Mouse (Mus musculus) heart, adult 9 months (tissue): ENCODE results near the gene Ifitm10.
"Not testable (repeated sequence)": the region's sequence is repeated elsewhere in the genome, so short reads cannot be mapped to it uniquely, and the experiment has no call there.

Source experiments
- DNase-seq, 2 experiments: peaks; one replicate each; pipeline ENCODE4 v3.0.0; 2022; ENCODE audit warnings: low spot score in 2 of 2

Ifitm10 gene

DNA sequence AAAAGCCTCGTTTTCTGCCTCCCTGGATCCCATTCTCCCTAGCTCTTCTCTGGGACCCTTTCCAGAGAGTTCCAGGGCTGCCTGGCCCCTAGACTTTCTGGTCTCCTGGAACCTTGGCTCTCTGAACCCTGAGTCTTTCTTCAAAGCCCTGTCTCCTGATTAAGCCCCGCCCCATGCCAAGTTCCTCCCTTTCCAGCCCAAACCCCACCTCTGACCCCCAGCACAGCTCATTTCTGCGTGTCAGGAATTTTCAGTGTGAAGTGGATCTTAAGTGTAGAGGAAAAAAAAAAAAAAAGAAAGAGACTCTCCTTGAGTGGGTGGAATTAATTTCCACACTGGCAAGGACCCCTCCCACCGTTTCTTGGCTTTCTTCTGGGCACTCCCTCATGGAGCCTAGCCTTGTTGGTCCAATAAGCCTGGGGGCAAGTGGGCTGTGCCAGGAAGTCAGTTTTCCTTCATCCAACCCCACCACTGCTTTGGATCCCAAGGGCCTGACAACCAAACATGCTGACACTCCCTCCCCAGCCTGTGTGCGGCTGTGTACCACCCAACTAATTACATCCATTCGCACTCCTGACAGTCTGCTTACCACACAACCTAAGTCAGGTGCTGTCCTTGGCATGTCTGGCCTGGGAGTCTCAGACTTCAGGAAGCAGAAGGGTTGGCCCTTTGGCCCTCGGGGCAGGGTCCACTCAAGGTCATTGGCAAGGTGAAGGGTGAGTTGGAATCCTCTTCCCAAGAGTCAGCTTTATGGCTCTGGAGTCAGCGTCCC, at the start of gene Ifitm10:
Gene Ifitm10, minus strand, starts transcription at position 113 of the 772 bp plus-strand sequence.
- DNase-seq, result no peak

DNA sequence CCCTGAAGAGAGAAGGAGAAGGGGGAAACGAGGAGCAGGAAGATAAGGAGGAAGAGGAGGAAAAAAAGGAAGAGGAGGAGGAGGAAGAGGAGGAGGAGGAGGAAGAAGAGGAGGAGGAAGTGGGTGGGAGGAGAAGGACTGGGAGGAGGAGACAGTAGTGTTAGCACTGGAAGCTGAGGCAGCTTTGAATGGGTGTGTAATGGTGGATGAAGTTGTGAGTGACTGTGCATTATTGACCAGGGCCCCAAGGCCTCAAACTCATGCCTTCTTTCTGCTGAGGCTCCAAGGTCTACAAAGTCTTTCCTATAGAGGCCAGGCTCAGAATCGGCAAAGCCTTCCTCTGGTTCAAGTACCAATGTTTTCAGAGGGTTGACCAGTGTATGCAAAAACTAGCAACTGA, 48.3 kb upstream of the Ifitm10 start:
- no peak for DNase-seq

- no peak for DNase-seq
These were observed 46.3 kb upstream of the Ifitm10 start for GRCm38 (mm10) chr7:142419887-142420286.

- no peak for DNase-seq
These were observed 45.1 kb upstream of the Ifitm10 start for GRCm38 (mm10) chr7:142418679-142419078.

- peak; percentile 48 to 71 for DNase-seq
These were observed 44.5 kb upstream of the Ifitm10 start for GRCm38 (mm10) chr7:142418027-142418426.

GRCm38 (mm10) chr7:142416225-142416624, 42.7 kb upstream of the Ifitm10 start:
- DNase-seq, result no peak

- DNase-seq, result peak; percentile 50 to 69
These were observed 41.8 kb upstream of the Ifitm10 start for GRCm38 (mm10) chr7:142415314-142415713.

GRCm38 (mm10) chr7:142413285-142413684, 39.7 kb upstream of the Ifitm10 start:
- DNase-seq, result no peak

- DNase-seq, result no peak
These were observed 36.0 kb upstream of the Ifitm10 start for GRCm38 (mm10) chr7:142409603-142410002.

DNA sequence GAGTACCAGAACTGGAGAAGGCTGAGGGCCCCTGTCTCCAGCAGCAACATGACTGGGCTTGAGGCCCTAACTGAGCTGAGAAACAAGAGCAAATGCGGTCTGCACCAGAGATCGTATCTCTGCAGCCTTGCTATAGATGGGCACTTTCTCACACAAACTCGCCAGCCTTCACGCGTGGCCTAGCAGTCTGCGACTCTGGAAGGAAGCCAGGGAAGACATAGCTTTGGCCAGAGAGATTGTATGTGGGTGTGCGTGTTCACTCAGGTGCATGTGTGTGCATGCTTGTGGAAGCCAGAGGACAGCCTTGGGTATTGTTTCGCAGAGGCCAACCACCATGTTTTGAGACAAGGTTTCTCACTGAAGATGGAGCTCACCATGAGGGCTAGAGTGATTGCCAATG, 35.1 kb upstream of the Ifitm10 start:
- DNase-seq, result no peak

GRCm38 (mm10) chr7:142407935-142408334, 34.4 kb upstream of the Ifitm10 start:
- DNase-seq, result no peak

GRCm38 (mm10) chr7:142405134-142405533, 31.6 kb upstream of the Ifitm10 start:
- not testable (repeated sequence) for DNase-seq

- no peak for DNase-seq
These were observed 30.0 kb upstream of the Ifitm10 start for GRCm38 (mm10) chr7:142403591-142403990.

DNA sequence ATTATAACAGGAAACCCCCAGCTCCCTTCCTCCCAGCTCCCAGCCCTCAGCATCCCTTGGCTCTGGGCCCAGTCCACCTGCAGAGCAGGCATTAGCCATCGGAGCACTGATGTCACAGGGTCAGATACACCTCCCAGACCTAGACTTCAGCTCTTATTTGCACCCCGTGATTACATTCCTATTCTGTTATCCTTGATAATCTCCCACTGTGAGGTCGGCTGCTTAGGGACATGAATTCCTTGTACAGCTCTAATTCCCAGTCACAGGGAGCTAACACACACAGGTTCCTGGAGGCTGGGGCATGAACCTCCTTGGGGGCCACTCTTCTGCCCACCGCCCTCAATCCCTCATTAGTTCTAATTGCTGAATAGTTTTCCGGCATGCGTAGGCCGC, 27.2 kb upstream of the Ifitm10 start:
- no peak for DNase-seq

GRCm38 (mm10) chr7:142400112-142400749, 26.7 kb upstream of the Ifitm10 start:
- DNase-seq, result no peak

- DNase-seq, result no peak
These were observed 25.7 kb upstream of the Ifitm10 start for GRCm38 (mm10) chr7:142399250-142399649.

- DNase-seq, result peak; percentile 43 to 60
These were observed 24.5 kb upstream of the Ifitm10 start for GRCm38 (mm10) chr7:142398052-142398451.

DNA sequence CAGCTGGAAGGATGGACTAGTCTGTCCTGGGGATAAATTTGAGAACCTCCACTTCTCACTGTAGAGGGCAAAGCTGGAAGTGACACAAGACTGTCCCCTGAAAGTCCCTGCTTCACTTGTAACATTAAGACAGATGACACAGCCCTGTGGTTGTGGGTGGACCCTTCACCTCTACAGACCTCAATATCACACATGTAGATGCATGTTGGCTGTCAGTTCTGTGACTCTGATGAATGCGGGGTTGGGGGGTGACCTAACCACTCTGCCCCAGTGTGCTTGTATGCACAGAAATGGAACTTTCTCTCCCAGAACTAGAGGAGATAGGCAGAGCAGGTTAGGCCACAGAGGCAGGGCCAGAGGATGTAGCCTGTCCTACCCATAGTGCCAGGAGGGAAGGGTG, 23.1 kb upstream of the Ifitm10 start:
- DNase-seq, result no peak

- no peak for DNase-seq
These were observed 21.9 kb upstream of the Ifitm10 start for GRCm38 (mm10) chr7:142395472-142395871.

GRCm38 (mm10) chr7:142394261-142395190, 21.0 kb upstream of the Ifitm10 start:
- DNase-seq, result peak in 1 of 2 experiments; percentile 70

DNA sequence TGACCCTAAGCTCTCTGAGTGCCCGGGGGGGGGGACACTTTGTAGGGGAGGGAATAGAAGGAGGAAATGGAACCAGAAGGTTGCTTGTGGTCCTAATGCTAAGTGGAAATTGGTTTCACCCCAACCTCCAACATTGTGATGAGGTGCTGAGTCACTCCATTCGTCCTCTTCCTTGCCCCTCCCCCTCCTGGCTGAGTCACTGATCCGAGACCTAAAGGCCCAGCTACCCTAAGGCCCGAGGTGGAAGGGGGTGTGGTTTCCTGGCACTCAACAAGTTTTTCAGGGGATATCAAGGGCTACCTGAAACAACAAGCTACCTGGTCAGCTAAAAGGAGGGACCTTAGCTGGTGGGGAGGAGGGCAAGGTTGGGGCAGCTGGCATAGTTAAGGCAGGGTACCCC, 19.6 kb upstream of the Ifitm10 start:
- DNase-seq, result no peak

- DNase-seq, result no peak
These were observed 18.1 kb upstream of the Ifitm10 start for GRCm38 (mm10) chr7:142391609-142392008.
